Mouse (Mus musculus): ENCODE data around the gene Nfyc.

Nfyc gene

DNA sequence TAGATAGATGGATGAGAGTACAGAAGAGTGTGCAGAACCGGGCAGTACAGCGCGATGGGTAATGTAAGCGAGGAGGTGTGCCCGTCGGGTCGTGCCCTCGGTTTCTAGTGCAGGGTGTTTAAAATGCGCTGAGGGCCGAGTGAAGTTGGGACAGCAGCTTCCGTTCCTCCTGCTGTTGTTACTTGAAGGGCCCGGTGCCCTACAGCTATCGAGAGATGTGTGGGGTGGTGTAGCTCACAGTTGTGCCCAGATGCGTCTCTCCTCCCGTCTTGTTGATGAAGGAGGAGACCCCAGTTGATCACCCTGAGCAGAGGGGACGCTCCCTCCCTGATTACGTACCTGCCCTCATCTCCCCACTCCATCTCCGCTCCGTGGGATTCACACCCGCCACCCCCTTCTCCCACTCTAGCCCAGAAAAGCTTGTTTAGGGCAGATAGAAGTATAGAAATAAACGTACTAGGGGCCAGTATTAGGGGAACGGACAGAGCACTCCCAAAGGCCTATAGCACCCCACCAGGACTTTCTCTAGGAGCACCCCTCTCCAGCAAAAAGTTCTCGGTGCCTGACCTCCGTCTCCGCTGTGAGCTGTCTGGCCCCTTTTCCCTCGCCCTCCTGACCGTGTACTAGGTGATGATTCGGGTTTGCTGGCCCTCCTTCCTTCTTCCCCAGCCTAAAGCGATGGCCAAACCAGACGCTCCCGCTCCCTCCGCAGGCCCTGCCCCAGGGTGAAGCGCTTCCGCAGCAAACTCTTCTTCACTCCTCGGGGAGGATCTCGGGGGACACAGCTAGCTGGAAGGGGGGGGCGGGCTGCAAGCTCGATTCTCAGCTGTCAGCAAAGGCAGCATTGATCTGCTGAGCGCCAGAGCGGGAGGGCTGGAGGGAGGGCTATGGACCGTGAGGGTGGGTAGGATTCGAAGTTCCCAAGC lies 83.2 kb downstream of the Nfyc start, which contains the start of gene Kcnq4:
Gene Kcnq4, minus strand, starts transcription at position 672 of the 926 bp plus-strand sequence.
- no peak for DNase-seq (ENCODE audit: low spot score)

DNA sequence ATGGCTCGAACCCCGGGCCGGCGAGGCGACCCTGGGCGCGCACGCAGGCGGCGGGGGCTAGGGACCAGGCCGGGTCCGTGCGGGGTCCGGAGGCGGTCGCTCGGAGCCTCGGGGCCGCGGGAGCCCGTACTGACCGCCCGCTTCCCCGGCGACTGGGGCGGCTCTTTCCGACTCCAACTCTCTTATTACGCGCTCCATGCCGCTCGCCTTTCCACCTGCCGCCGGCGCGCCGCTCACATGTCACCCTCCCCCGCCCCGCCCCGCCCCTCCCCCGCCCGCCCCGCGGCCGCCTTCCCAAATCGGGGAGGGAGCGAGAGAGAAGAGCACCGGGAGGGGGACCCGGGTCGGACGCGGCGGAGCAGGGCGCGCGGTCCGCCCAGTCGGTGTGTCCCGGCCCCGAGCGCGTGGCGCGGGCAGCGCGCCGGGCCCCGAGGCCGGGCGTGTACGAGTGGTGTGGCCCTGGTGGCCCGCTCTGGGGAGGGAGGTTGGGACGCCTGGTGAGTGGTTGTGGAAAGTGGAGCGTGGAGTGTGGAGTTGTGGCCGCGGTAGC lies 84.1 kb downstream of the Nfyc start:
- DNase-seq (ENCODE audit: low spot score) = no peak

GRCm38 (mm10) chr4:120746552-120747150 lies 84.7 kb downstream of the Nfyc start:
- no peak for DNase-seq (ENCODE audit: low spot score)

- DNase-seq (ENCODE audit: low spot score) = no peak
These were observed 85.4 kb downstream of the Nfyc start for GRCm38 (mm10) chr4:120745731-120746551.

- no peak for DNase-seq (ENCODE audit: low spot score)
These were observed 87.7 kb downstream of the Nfyc start for GRCm38 (mm10) chr4:120743636-120744035.

- DNase-seq (ENCODE audit: low spot score) = no peak
These were observed 90.1 kb downstream of the Nfyc start for GRCm38 (mm10) chr4:120741303-120741702.

DNA sequence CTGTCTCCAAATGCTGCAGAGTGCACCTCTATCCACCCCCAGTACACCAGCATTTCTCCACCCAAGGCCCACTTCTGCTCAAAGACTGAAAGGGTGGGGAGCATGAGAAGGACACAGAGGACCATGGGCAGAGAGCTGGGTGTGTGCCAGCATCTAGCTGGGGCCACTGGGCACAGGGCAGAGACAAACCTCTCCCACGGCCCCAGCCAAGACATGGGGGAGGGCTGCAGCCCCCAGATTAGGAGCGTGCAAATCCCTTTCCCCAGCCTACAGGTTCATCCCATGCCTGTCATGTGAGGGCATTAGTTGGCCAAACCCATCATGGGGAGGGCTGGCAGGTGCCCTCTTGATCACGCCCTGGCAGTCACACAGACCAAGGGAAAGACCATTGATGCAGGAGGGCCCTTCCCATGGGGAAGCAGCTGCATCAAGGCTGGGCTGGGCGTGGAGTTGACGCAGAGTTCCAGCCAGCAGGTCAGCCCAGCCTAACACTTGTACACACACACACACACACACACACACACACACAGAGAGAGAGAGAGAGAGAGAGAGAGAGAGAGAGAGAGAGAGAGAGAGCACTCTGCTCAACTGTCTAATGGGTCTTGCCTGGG lies 97.3 kb downstream of the Nfyc start:
- no peak for DNase-seq (ENCODE audit: low spot score)

- DNase-seq (ENCODE audit: low spot score) = no peak
These were observed 98.6 kb downstream of the Nfyc start for GRCm38 (mm10) chr4:120732737-120733136.

DNA sequence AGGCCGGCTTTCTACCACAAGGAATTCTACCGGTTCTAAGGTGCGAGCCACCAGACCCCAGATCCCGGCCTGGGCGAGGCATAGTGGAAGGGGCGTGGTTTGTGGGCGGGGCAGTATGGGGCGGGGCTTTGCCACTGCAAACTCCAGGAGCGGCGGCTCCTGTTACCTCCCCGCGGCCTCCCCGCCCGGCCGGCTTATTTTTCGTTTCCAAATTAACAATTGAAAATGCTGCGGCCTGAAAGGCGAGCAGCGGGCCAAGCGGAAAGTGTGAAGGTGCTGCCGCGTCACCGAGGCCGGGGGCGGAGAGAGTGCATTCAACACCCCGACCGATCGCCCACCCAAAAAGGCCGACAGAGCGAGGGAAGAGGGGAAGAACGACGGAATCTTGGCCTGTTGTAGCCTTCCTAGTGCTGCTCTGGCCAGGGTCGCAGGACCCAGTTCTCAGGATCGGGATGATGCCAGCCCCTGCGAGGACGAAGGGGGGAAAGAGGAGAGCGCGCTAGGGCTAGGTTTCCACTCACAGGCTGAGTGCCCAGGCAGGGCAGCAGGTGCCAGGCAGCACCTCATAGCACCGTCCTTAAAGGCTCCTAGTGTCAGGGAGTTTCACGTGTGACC lies 100.2 kb downstream of the Nfyc start:
- DNase-seq (ENCODE audit: low spot score) = no peak

DNA sequence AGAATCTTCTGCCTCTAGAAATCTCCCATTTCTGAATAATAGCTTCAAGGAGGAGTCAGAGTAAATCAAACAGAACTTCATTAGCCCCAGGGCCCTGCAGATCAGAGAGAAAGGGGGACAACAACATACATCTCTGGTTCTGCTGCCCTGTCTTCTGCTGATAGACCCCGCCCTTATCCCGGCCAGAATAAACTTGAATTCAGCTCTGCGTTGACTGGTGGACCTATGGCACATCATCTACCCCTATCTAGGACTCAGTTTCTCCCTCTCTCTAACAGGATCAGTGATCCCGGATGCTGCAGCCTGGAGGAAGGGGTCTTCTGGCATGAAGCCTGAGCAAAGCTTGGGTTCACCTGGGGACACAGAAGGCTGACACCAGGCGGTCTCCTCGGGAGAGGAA lies 100.8 kb downstream of the Nfyc start:
- no peak for DNase-seq (ENCODE audit: low spot score)

GRCm38 (mm10) chr4:120730146-120730545 lies 101.2 kb downstream of the Nfyc start:
- DNase-seq (ENCODE audit: low spot score) = no peak

DNA sequence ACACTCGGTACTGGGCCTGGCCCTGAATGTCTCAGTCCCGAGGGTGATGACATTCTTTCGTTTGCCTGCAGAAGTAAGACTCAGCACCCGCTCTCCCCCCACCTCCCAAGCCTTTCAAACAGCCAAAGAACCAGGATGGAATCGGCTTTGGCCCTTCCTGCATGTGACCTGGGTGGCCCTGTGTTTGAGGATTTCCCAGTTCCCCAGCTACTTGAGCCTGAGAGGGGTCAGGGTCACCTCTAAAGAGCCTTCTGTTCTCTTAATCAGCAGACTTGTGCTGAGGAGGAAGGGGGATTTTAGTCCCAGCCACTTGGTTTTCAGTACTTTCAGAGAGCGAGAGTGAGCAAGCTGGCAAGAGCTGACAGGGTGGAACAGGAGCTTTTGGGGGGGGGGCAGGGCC lies 101.9 kb downstream of the Nfyc start:
- no peak for DNase-seq (ENCODE audit: low spot score)

DNA sequence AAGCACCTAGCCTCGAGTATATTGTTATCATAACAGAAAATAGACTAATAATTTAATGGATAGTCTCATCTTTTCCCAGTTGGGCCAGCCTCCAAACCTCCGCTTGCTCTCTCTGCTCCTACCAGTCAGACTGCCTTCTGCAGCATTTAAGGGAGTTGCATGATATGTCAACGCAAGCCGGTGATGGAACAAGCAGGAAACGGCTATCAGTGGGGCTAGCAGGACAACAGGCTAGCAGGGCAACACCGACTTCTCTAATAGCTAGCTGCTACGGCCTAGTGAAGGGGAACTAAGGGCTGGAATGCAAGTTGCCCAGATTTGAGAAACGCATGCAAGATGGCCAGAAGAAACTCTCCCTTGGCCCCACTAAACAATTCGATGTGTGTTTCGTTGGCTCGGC lies 103.5 kb downstream of the Nfyc start:
- DNase-seq (ENCODE audit: low spot score) = no peak

DNA sequence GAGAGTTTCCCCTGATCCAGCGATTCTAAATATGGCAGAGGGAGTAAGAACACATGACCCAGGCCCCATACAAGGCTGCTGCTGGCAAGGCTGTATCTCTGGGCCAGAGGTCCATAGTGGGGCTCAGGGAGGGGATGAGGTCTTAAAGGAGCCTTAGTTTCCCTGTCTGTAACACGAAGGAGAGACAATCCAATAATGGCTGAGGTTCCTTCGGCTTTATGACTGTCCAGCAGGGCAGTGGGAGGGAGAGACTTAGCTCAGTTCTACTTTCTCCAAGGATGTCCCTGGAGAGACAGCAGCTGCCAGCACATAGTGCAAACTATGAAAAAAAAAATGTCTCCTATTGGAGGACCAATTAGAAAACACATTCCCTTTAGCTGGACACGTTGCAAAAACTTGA lies 105.2 kb downstream of the Nfyc start:
- no peak for DNase-seq (ENCODE audit: low spot score)

DNA sequence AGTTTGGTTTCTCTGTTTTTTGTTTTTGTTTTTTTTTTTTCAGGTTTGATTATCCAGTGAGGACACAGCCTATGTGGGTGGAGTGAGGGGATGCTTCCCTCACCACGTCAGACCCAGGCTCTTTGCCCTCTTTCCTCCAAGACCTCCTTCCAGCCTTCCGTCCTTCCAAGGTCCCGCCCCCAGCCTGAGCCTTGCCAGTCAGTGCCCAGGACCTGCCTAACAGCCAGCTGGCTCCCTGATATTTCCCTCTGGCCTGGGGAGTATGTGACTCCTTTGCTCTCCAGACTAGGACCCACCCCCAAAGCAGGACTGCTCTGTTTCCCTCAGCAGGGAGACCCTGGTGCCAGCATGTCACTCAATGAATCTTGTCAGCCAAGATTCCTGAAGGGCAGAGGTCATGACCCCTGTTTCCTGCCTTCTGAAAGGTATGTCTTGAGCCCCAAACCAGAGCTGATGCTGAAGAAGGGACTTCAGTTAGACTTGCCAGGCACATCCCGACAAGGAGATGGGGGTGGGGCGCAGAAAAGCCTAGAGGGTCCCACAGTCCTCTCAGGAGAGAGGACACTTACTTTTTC lies 105.8 kb downstream of the Nfyc start:
- no peak for DNase-seq (ENCODE audit: low spot score)

GRCm38 (mm10) chr4:120721574-120721973 lies 109.8 kb downstream of the Nfyc start:
- DNase-seq (ENCODE audit: low spot score) = no peak

DNA sequence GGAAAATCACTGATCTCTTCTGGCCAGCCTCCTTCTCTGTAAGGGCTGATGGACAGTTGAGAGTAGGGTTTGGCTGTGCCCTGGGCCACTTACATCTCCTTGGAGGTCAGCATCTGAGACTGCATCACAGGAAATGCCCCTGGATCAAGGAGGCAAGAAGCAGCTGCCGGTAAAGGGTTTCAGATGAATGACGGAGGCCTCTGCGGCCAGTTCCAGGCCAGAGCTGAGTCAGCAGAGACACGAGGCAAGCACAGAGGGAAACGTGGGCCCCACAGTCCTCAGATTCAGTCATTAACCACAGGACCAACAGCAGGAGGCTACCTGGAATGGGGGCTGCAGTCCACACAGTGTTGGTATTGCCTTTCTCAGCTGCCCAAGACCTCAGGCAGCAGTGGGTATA lies 112.2 kb downstream of the Nfyc start:
- DNase-seq (ENCODE audit: low spot score) = no peak

DNA sequence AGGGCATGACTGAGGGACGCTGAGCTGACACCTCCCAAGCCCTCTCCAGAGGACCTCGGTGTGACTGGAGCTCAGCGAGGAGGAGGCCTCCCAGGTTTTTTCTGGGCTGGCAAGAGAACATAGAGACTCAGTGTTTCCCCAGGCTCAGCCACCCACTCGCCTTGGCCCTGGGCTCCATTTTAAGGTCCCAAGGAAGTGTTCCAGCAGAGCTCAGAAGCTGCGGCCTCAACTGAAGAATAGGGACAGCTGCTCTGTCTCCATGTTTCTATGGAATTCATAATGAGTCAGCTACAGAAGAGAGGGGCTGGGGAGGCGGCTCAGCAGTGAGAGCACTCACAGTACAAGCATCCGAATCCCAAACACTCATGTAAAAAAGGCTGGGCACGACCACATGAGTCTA lies 113.8 kb downstream of the Nfyc start:
- DNase-seq (ENCODE audit: low spot score) = peak; percentile 27

GRCm38 (mm10) chr4:120716765-120717164 lies 114.6 kb downstream of the Nfyc start:
- no peak for DNase-seq (ENCODE audit: low spot score)

DNA sequence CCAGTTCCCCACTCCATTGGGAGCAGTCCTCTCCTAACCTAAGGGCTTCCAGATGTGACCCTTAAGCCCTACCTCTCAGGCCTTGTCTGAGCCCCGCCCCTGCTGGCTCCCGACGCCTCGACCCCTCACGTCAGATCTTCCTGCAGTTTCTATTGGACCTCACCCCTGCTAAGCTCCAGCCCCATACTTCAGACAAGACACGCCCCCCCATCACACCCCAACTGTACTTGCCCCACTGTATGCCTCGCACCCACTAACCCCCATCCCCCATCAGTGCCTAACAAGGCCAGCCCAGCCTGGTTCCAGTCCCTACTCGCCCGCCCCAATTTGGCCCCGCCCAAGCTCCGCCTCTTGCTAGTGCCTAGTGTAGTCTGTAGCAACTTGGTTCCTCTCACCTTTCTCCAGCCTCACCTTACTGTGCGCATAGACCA lies 115.2 kb downstream of the Nfyc start:
- DNase-seq (ENCODE audit: low spot score) = no peak

All from left cerebral cortex, adult 11 months (tissue).